Mouse (Mus musculus) bone marrow macrophage, adult 2 months (primary cell): Measurements from ENCODE around the gene Osbpl10.

ENCODE experiments used
- CTCF ChIP-seq: IDR thresholded peaks from 2 replicates; pipeline ENCODE4 v1.5.1; 2012; ENCODE audit warnings: low read depth, mild to moderate bottlenecking, low read length, moderate library complexity
- POLR2A ChIP-seq: IDR thresholded peaks from 2 replicates; pipeline ENCODE4 v1.6.1; 2012; ENCODE audit warnings: mild to moderate bottlenecking, low read depth, low read length, borderline replicate concordance

DNA sequence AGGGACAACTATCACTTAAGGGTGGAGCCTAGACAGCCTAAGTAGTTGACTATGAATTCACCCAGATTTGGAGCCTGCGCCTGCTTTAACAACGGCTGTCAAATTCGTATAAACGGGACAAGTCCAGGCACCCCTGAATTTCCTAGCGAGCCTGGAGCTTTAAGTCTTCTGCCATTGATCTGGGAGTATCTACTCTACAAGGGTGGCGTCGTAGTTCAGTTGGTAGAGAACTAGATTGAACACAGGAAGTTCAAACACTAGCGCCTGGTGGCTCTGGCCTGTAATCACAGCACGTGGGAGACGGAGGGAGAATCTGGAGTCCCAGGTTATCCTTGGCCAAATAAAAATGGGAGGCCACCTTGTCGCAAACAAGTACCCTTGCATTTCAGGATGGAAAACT lies 44.1 kb upstream of the Osbpl10 start:
- TF ChIP-seq CTCF: no peak
- TF ChIP-seq POLR2A: no peak
